Mouse (Mus musculus) CH12.LX (cell line): ENCODE data around the gene Hacl1. TPM values are rescaled to one million over a fixed set of nuclear protein-coding genes. Genes with fewer than 3 reads are reported as not detected.

Experiments used
- DNase-seq: peaks from one replicate; pipeline ENCODE4 v3.0.0-alpha.2; 2013; ENCODE audit errors: extremely low read depth
- H3K27ac ChIP-seq: 2 replicates; pipeline ENCODE4 v1.5.1; 2012; ENCODE audit warnings: low read depth, mild to moderate bottlenecking, control low read depth, moderate library complexity; ENCODE audit not compliant: insufficient read depth
- H3K27me3 ChIP-seq: replicated peaks from 2 replicates; pipeline ENCODE3; 2012; ENCODE audit warnings: inconsistent platforms
- H3K36me3 ChIP-seq, 2 experiments: replicated peaks in 1 of 2; 2 replicates each; pipeline versions ENCODE3 to v1.6.1; 2012; ENCODE audit warnings: inconsistent platforms in 1 of 2, low read length in 1 of 2, mild to moderate bottlenecking in 1 of 2, mixed read lengths in 1 of 2, moderate library complexity in 1 of 2; ENCODE audit not compliant: control insufficient read depth in 1 of 2, insufficient read depth in 1 of 2
- H3K4me1 ChIP-seq, 2 experiments: 2 replicates each; pipeline ENCODE4 v1.6.1; 2012; ENCODE audit warnings: inconsistent platforms in 1 of 2, moderate library complexity in 1 of 2; ENCODE audit not compliant: insufficient read depth in 2 of 2, control insufficient read depth in 1 of 2
- H3K4me2 ChIP-seq: 2 replicates; pipeline ENCODE4 v1.6.1; 2012; ENCODE audit warnings: low read depth, mild to moderate bottlenecking, control low read depth; ENCODE audit not compliant: poor library complexity, insufficient read depth, severe bottlenecking
- H3K4me3 ChIP-seq, 3 experiments: fragments of 150-350 bp in 1 of 3; sonication (generic) in 1 of 3; replicated peaks in 1 of 3; 2 replicates each; pipeline versions ENCODE3 to v1.5.1; 2011 to 2012; ENCODE audit warnings: low read depth in 2 of 3, low read length in 2 of 3, mild to moderate bottlenecking in 2 of 3, moderate library complexity in 2 of 3, control low read depth in 1 of 3, improper control_type of control experiment in 1 of 3, inconsistent platforms in 1 of 3, mixed read lengths in 1 of 3; ENCODE audit not compliant: poor library complexity in 1 of 3
- H3K79me2 ChIP-seq: replicated peaks from 2 replicates; pipeline ENCODE4 v1.6.1; 2012; ENCODE audit warnings: mild to moderate bottlenecking, moderate library complexity; ENCODE audit not compliant: control insufficient read depth, poor library complexity, insufficient read depth, severe bottlenecking; ENCODE audit errors: extremely low read depth
- H3K9ac ChIP-seq: 2 replicates; pipeline ENCODE4 v1.6.1; 2012; ENCODE audit warnings: low read depth, mild to moderate bottlenecking, control low read depth, moderate library complexity; ENCODE audit not compliant: insufficient read depth
- H3K9me3 ChIP-seq: replicated peaks from 2 replicates; pipeline ENCODE3; 2012; ENCODE audit warnings: low read length, inconsistent platforms, mixed read lengths
- BHLHE40 ChIP-seq: IDR thresholded peaks from 2 replicates; pipeline ENCODE4 v1.6.1; 2011; ENCODE audit warnings: mild to moderate bottlenecking, low read depth, low read length, improper control_type of control experiment
- CHD1 ChIP-seq: IDR thresholded peaks from 2 replicates; pipeline ENCODE4 v1.6.1; 2012; ENCODE audit warnings: low read depth, low read length, improper control_type of control experiment, inconsistent platforms
- CHD2 ChIP-seq: IDR thresholded peaks from 2 replicates; pipeline ENCODE4 v1.6.1; 2011; ENCODE audit warnings: low read length, improper control_type of control experiment
- E2F4 ChIP-seq: IDR thresholded peaks from 2 replicates; pipeline ENCODE4 v1.6.1; 2011; ENCODE audit warnings: low read depth, low read length, improper control_type of control experiment; ENCODE audit not compliant: insufficient replicate concordance
- ELF1 ChIP-seq: IDR thresholded peaks from 2 replicates; pipeline ENCODE4 v1.6.1; 2014; ENCODE audit warnings: low read depth, mild to moderate bottlenecking, inconsistent platforms, low read length, improper control_type of control experiment
- EP300 ChIP-seq: IDR thresholded peaks from 2 replicates; pipeline ENCODE4 v1.6.1; 2011; ENCODE audit warnings: low read length, improper control_type of control experiment
- ETS1 ChIP-seq: conservative IDR thresholded peaks from 2 replicates; pipeline ENCODE4 v1.6.1; 2012; ENCODE audit warnings: low read depth, mild to moderate bottlenecking, inconsistent platforms, low read length, improper control_type of control experiment, moderate library complexity
- GABPA ChIP-seq: IDR thresholded peaks from 2 replicates; pipeline ENCODE4 v1.6.1; 2012; ENCODE audit warnings: low read depth, low read length, improper control_type of control experiment, inconsistent platforms; ENCODE audit not compliant: insufficient replicate concordance
- HCFC1 ChIP-seq: IDR thresholded peaks from 2 replicates; pipeline ENCODE4 v1.6.1; 2012; ENCODE audit warnings: low read depth, mild to moderate bottlenecking, inconsistent platforms, low read length, improper control_type of control experiment
- IRF4 ChIP-seq: IDR thresholded peaks from 2 replicates; pipeline ENCODE4 v1.6.1; 2014; ENCODE audit warnings: low read depth, mild to moderate bottlenecking, inconsistent platforms, low read length, improper control_type of control experiment
- JUN ChIP-seq: IDR thresholded peaks from 2 replicates; pipeline ENCODE4 v1.6.1; 2011; ENCODE audit warnings: low read depth, mild to moderate bottlenecking, low read length, improper control_type of control experiment, moderate library complexity; ENCODE audit not compliant: insufficient read depth
- JUND ChIP-seq: conservative IDR thresholded peaks from 2 replicates; pipeline ENCODE4 v1.6.1; 2011; ENCODE audit warnings: low read depth, low read length, improper control_type of control experiment
- KAT2A ChIP-seq: IDR thresholded peaks from 2 replicates; pipeline ENCODE4 v1.6.1; 2012; ENCODE audit warnings: low read length, improper control_type of control experiment, inconsistent platforms; ENCODE audit not compliant: insufficient replicate concordance
- MAFK ChIP-seq: IDR thresholded peaks from 2 replicates; pipeline ENCODE4 v1.6.1; 2011; ENCODE audit warnings: low read length, improper control_type of control experiment; ENCODE audit not compliant: insufficient replicate concordance
- MAX ChIP-seq: IDR thresholded peaks from 2 replicates; pipeline ENCODE4 v1.6.1; 2011; ENCODE audit warnings: low read length, improper control_type of control experiment
- MEF2A ChIP-seq: IDR thresholded peaks from 2 replicates; pipeline ENCODE4 v1.6.1; 2014; ENCODE audit warnings: low read depth, mild to moderate bottlenecking, inconsistent platforms, low read length, improper control_type of control experiment, borderline replicate concordance
- MXI1 ChIP-seq: IDR thresholded peaks from 2 replicates; pipeline ENCODE4 v1.6.1; 2011; ENCODE audit warnings: mild to moderate bottlenecking, low read depth, low read length, improper control_type of control experiment
- MYC ChIP-seq: IDR thresholded peaks from 2 replicates; pipeline ENCODE4 v1.6.1; 2011; ENCODE audit warnings: low read depth, mild to moderate bottlenecking, improper control_type of control experiment, low read length
- NELFE ChIP-seq: IDR thresholded peaks from 2 replicates; pipeline ENCODE4 v1.6.1; 2011; ENCODE audit warnings: low read depth, low read length, improper control_type of control experiment
- PAX5 ChIP-seq: IDR thresholded peaks from 2 replicates; pipeline ENCODE4 v1.6.1; 2012; ENCODE audit warnings: low read length, inconsistent platforms, mixed read lengths
- POLR2A ChIP-seq: IDR thresholded peaks from 2 replicates; pipeline ENCODE4 v1.6.1; 2011; ENCODE audit warnings: low read depth, mild to moderate bottlenecking, improper control_type of control experiment, low read length
- POLR2AphosphoS2 ChIP-seq: IDR thresholded peaks from 2 replicates; pipeline ENCODE4 v1.6.1; 2011; ENCODE audit warnings: low read depth, low read length, improper control_type of control experiment
- RAD21 ChIP-seq: IDR thresholded peaks from 2 replicates; pipeline ENCODE4 v1.6.1; 2011; ENCODE audit warnings: low read depth, mild to moderate bottlenecking, low read length, improper control_type of control experiment, moderate library complexity
- RCOR1 ChIP-seq: conservative IDR thresholded peaks from 2 replicates; pipeline ENCODE4 v1.6.1; 2012; ENCODE audit warnings: low read depth, mild to moderate bottlenecking, inconsistent platforms, low read length, improper control_type of control experiment
- SIN3A ChIP-seq: IDR thresholded peaks from 2 replicates; pipeline ENCODE4 v1.6.1; 2012; ENCODE audit warnings: low read length, improper control_type of control experiment, inconsistent platforms
- SMC3 ChIP-seq: IDR thresholded peaks from 2 replicates; pipeline ENCODE4 v1.6.1; 2011; ENCODE audit warnings: low read depth, low read length, improper control_type of control experiment
- TBP ChIP-seq: conservative IDR thresholded peaks from 2 replicates; pipeline ENCODE4 v1.6.1; 2011; ENCODE audit warnings: low read depth, low read length, improper control_type of control experiment
- TCF12 ChIP-seq: IDR thresholded peaks from 2 replicates; pipeline ENCODE4 v1.6.1; 2014; ENCODE audit warnings: low read depth, mild to moderate bottlenecking, inconsistent platforms, low read length, improper control_type of control experiment
- USF1 ChIP-seq: IDR thresholded peaks from 2 replicates; pipeline ENCODE4 v1.6.1; 2014; ENCODE audit warnings: low read depth, mild to moderate bottlenecking, inconsistent platforms, low read length, improper control_type of control experiment
- USF2 ChIP-seq: conservative IDR thresholded peaks from 2 replicates; pipeline ENCODE4 v1.6.1; 2011; ENCODE audit warnings: low read depth, low read length, improper control_type of control experiment
- ZC3H11A ChIP-seq: IDR thresholded peaks from 2 replicates; pipeline ENCODE4 v1.6.1; 2012; ENCODE audit warnings: low read depth, mild to moderate bottlenecking, inconsistent platforms, low read length, improper control_type of control experiment
- dilution Hi-C: fragments of 300-500 bp; cut with MboI; formaldehyde crosslinking; loops from 2 replicates; pipeline ENCODE4 v1.14.3; 2020; ENCODE audit warnings: low sequenced_read_pairs; ENCODE audit not compliant: extremely low pct_unique_long_range_greater_than_20kb, extremely low pct_ligation_motif_present
- in situ Hi-C: fragments of 300-500 bp; cut with MboI; formaldehyde crosslinking; loops from 3 replicates; pipeline ENCODE4 v1.14.3; 2019; ENCODE audit warnings: low sequenced_read_pairs, low pct_ligation_motif_present, low pct_unique_long_range_greater_than_20kb, mixed read lengths
- polyA plus RNA-seq: library from polyadenylated mRNA; unstranded; fragments of >175 nt; gene quantifications from 2 replicates; pipeline ENCODE4 v1.2.1, GENCODE M21; 2012; ENCODE audit warnings: low read depth; ENCODE audit not compliant: insufficient read length
- total RNA-seq, 2 experiments: library from RNA; depleted of rRNA; stranded (reverse); fragments of 300-350 nt in 1 of 2; fragments of >200 nt in 1 of 2; gene quantifications; 2 replicates each; pipeline ENCODE4 v1.2.3; 2012 to 2014

The Hacl1 gene
- total and polyA plus RNA-seq, 3 experiments, result 13.6 to 22.6 (median 20.2) TPM

GRCm38 (mm10) chr14:31556526-31557260, 84.4 kb downstream of the Hacl1 start:
- TF ChIP-seq GABPA, result no peak
- no peak for TF ChIP-seq TBP
- no peak for TF ChIP-seq RAD21
- TF ChIP-seq CHD1, result no peak
- no peak for TF ChIP-seq MAFK
- no peak for TF ChIP-seq NELFE
- no peak for TF ChIP-seq USF1
- no peak for TF ChIP-seq POLR2AphosphoS2
- TF ChIP-seq KAT2A, result no peak
- TF ChIP-seq MYC, result no peak
- TF ChIP-seq POLR2A, result no peak
- no peak for TF ChIP-seq SIN3A
- TF ChIP-seq IRF4, result no peak
- TF ChIP-seq, all 38 proteins: peak for 0
- H3K79me2 ChIP-seq, result no peaks in the 10 kb centered on the region

DNA sequence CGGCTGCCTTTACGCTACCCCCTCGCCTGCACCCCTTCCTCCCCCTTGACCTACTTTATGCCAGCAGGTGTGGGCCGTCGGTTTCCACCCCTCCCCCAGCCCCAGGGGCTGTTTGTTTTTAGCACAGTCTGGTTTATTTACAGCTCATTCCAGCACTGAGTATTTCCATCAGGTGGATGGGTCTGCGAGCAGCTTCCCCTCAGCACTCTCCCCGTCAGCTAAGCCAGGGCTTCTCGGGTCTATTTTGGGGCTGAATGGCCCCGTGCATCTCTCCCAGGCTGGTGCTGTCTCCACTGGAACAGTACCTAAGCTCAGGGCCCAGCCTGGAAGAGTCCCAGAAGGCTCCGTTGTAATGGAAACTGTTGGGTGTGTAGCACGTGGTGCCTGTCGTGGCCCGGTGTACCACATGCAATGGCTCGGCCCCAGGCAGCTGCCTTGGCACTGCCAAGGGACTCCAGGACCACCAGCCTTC, 85.1 kb downstream of the Hacl1 start:
- H3K27me3 ChIP-seq, result no peaks in the 10 kb centered on the region
- no peaks in the 10 kb centered on the region for H3K79me2 ChIP-seq
- dilution Hi-C loops (no loop called here), in situ Hi-C loops (no loop called here)
- H3K36me3 ChIP-seq, result no peaks in the 10 kb centered on the region
- H3K9ac ChIP-seq, result no peak overlapping the region
- peak; percentile 24; the same call in 1 of the 2 replicates for TF ChIP-seq USF2
- TF ChIP-seq TCF12, result peak; percentile 78
- no peak; the same call in none of the 2 replicates for TF ChIP-seq MYC
- TF ChIP-seq KAT2A, result no peak
- TF ChIP-seq IRF4, result peak; percentile 82
- peak; percentile 77; the same call in 1 of the 2 replicates for TF ChIP-seq ETS1
- no peak for TF ChIP-seq JUND
- no peak for TF ChIP-seq MXI1
- 0 out of 2 replicates have a peak, but pooled peaks have one; percentile 21 for TF ChIP-seq RCOR1
- TF ChIP-seq ZC3H11A, result no peak
- TF ChIP-seq EP300, result peak; percentile 81
- peak; percentile 73; the same call in 1 of the 2 replicates for TF ChIP-seq CHD2
- TF ChIP-seq JUN, result no peak
- peak; percentile 90 for TF ChIP-seq MAX
- no peak for TF ChIP-seq GABPA
- peak; percentile 33 for TF ChIP-seq BHLHE40
- no peak for TF ChIP-seq E2F4
- peak; percentile 93 for TF ChIP-seq MEF2A
- TF ChIP-seq SMC3, result 0 out of 2 replicates have a peak, but pooled peaks have one; percentile 1
- TF ChIP-seq PAX5, result no peak
- TF ChIP-seq HCFC1, result no peak
- TF ChIP-seq SIN3A, result peak; percentile 31; the same call in 1 of the 2 replicates
- no peak for TF ChIP-seq ELF1
- no peak overlapping the region for H3K27ac ChIP-seq
- H3K9me3 ChIP-seq, result no peaks in the 10 kb centered on the region
- H3K4me2 ChIP-seq, result no peak overlapping the region
- H3K4me1 ChIP-seq, result peaks cover 16 to 26% of the 10 kb centered on the region in 2 experiments
- DNase-seq, result peak; percentile 73
- no peak overlapping the region for H3K4me3 ChIP-seq

More at GRCm38 (mm10) chr14:31556526-31557260, 84.4 kb downstream of the Hacl1 start:
- dilution Hi-C loops, result no loop called here
- Histone ChIP-seq H3K9ac (no peak overlapping the region), H3K36me3 (no peaks in the 10 kb centered on the region), H3K4me1 (peaks cover 16 to 26% of the 10 kb centered on the region in 2 experiments), H3K27me3 (no peaks in the 10 kb centered on the region), H3K9me3 (no peaks in the 10 kb centered on the region), H3K4me3 (no peak overlapping the region), H3K27ac (no peak overlapping the region), H3K4me2 (no peak overlapping the region)
- DNase-seq, result no peak
- in situ Hi-C loops, result no loop called here
